Mouse (Mus musculus): ENCODE measurements around the gene Atp5b. TPM values are rescaled to one million over a fixed set of nuclear protein-coding genes. Genes with fewer than 3 reads are reported as not detected.

The Atp5b gene
- polyA plus RNA-seq, 2 experiments, result 999 to 1,823 TPM

DNA sequence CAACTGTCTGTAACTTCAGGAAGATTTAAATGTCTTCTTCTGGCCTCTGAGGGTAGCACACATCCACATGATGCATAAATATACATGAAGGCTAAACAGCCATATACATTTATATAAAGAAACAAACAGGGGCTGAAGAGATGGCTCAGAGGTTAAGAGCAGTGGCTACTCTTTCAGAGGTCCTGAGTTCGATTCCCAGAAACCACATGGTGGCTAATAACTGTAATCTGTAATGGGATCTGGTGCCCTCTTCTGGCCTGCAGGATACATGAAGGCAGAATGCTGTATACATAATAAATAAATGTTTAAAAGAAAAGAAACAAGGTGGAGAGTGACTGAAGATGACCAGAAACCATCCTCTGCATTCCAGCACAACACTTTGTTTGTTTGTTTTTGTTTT, 2.6 kb upstream of the Atp5b start:
- no peak overlapping the region for H3K9ac ChIP-seq (replicated peaks)
- 36% methylated on average over 1 of the region's 1 CpGs for WGBS (ENCODE audit: insufficient replicate concordance)
- peaks cover 9 to 14% of the 10 kb centered on the region in 2 experiments for H3K4me1 ChIP-seq (replicated peaks; ENCODE audit: control insufficient read depth in 2 of 2, insufficient read depth in 2 of 2, low read length in 1 of 2)
- DNase-seq (ENCODE audit: low read depth in 3 of 3, low spot score in 3 of 3) (no peak), ATAC-seq (ENCODE audit: insufficient read depth) (no peak)
- no peak overlapping the region for H3K4me2 ChIP-seq (ENCODE audit: low read depth)
- H3K4me3 ChIP-seq (ENCODE audit: insufficient read depth in 1 of 2, low read depth in 2 of 2, low read length in 2 of 2), result no peak overlapping the region
- TF ChIP-seq CTCF (IDR thresholded peaks at IDR 0.05; ENCODE audit: low read depth), result peak; percentile 57
- TF ChIP-seq EP300 (IDR thresholded peaks at IDR 0.05; ENCODE audit: low read depth), result no peak
- no peaks in the 10 kb centered on the region for H3K9me3 ChIP-seq (ENCODE audit: control insufficient read depth, low read length)
- H3K27me3 ChIP-seq (ENCODE audit: control insufficient read depth, insufficient read depth, low read length), result no peaks in the 10 kb centered on the region
- H3K27ac ChIP-seq, result no peak overlapping the region
- H3K36me3 ChIP-seq (replicated peaks; ENCODE audit: control insufficient read depth, insufficient read depth, low read depth), result peaks cover 17% of the 10 kb centered on the region

DNA sequence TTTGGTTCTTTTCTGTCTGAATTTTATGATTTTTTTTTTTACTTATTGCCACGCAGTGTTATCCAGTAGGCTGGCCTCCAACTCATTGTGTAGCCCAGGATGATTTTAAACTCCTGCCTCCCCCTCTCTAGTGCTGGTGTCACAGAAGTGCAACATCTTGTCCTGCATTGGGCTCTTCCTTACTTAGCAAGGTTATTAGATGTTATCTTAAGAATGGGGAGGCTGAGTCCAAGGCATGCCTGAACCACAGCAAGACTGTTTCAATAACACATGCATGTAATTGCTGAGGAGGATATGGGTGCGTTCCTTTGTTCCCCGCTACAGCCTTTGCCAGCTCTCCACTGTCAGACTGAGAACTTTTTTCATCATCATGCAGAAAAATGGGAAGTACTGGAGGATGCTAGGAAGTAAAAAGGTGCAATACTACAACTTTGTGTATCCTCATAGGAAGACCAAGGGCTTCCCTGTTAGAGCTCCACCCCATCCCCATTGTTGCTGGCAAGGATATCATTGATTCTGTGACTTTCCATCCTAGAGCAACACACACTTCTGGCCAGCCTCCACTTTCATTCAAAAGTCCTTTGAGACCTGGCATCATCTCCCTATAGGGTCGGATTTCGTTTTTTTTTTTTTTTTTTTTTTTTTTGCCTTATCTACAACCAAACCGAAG, 1.1 kb upstream of the Atp5b start:
- H3K27ac ChIP-seq, result peak overlapping the region; percentile 11; the same call in 1 of the 2 replicates
- H3K4me2 ChIP-seq (ENCODE audit: low read depth), result peak overlapping the region; percentile 81
- ATAC-seq (ENCODE audit: insufficient read depth) (no peak), DNase-seq (ENCODE audit: low read depth in 3 of 3, low spot score in 3 of 3) (no peak)
- H3K27me3 ChIP-seq (ENCODE audit: control insufficient read depth, insufficient read depth, low read length), result no peaks in the 10 kb centered on the region
- H3K4me1 ChIP-seq (replicated peaks; ENCODE audit: control insufficient read depth in 2 of 2, insufficient read depth in 2 of 2, low read length in 1 of 2), result peaks cover 9 to 14% of the 10 kb centered on the region in 2 experiments
- H3K36me3 ChIP-seq (replicated peaks; ENCODE audit: control insufficient read depth, insufficient read depth, low read depth), result peaks cover 27% of the 10 kb centered on the region
- TF ChIP-seq EP300 (IDR thresholded peaks at IDR 0.05; ENCODE audit: low read depth), result no peak
- no peak for TF ChIP-seq CTCF (IDR thresholded peaks at IDR 0.05; ENCODE audit: low read depth)
- peak overlapping the region; percentile 74 to 91 for H3K4me3 ChIP-seq (ENCODE audit: insufficient read depth in 1 of 2, low read depth in 2 of 2, low read length in 2 of 2)
- peak overlapping the region; percentile 72 for H3K9ac ChIP-seq (replicated peaks)
- no peaks in the 10 kb centered on the region for H3K9me3 ChIP-seq (ENCODE audit: control insufficient read depth, low read length)
- WGBS (ENCODE audit: insufficient replicate concordance), result 30% methylated on average over 6 of the region's 6 CpGs

DNA sequence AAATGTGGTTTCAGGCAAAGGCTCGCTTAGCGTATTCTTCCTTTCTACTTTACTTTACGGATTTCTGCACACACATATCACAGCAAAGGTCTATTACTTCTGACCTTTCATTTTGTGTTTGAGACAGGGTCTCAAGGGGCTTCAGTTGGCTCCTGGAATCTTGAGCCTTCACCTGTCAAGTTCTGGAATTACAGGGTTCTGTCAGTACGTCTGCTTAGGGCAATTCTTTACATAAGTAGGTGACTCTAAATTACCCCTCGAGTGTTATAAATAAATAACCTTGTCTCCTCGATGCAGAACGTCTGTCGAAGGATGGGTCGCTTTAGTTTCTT, 630 bp upstream of the Atp5b start:
- H3K9ac ChIP-seq (replicated peaks), result peak overlapping the region; percentile 72
- no peak for DNase-seq (ENCODE audit: low read depth in 3 of 3, low spot score in 3 of 3)
- no peaks in the 10 kb centered on the region for H3K9me3 ChIP-seq (ENCODE audit: control insufficient read depth, low read length)
- 2% methylated on average over 9 of the region's 9 CpGs for WGBS (ENCODE audit: insufficient replicate concordance)
- H3K4me3 ChIP-seq (ENCODE audit: insufficient read depth in 1 of 2, low read depth in 2 of 2, low read length in 2 of 2), result peak overlapping the region; percentile 74 to 91
- no peak for ATAC-seq (ENCODE audit: insufficient read depth)
- peaks cover 9 to 14% of the 10 kb centered on the region in 2 experiments for H3K4me1 ChIP-seq (replicated peaks; ENCODE audit: control insufficient read depth in 2 of 2, insufficient read depth in 2 of 2, low read length in 1 of 2)
- TF ChIP-seq CTCF (IDR thresholded peaks at IDR 0.05; ENCODE audit: low read depth), result no peak
- no peak for TF ChIP-seq EP300 (IDR thresholded peaks at IDR 0.05; ENCODE audit: low read depth)
- H3K27ac ChIP-seq, result peak overlapping the region; percentile 11
- H3K4me2 ChIP-seq (ENCODE audit: low read depth), result peak overlapping the region; percentile 81
- H3K36me3 ChIP-seq (replicated peaks; ENCODE audit: control insufficient read depth, insufficient read depth, low read depth), result peaks cover 28% of the 10 kb centered on the region
- H3K27me3 ChIP-seq (ENCODE audit: control insufficient read depth, insufficient read depth, low read length), result no peaks in the 10 kb centered on the region

DNA sequence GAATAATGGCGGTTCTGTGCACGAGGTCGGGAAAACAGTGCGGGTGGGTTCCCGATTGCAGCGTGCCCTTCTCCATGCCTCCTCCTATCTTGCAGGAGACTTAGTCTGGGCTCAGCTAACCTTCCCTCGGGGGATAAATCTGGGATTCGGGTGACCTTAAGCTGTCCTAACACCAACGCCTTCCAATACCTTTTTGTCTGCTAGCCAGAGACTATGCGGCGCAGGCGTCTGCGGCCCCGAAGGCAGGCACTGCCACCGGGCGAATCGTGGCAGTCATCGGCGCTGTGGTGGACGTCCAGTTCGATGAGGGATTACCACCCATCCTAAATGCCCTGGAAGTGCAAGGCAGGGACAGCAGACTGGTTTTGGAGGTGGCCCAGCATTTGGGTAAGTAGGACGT, 615 bp downstream of the Atp5b start:
- Histone ChIP-seq H3K4me1 (replicated peaks; ENCODE audit: control insufficient read depth in 2 of 2, insufficient read depth in 2 of 2, low read length in 1 of 2) (peaks cover 11 to 14% of the 10 kb centered on the region in 2 experiments), H3K27ac (peak overlapping the region; percentile 63), H3K36me3 (replicated peaks; ENCODE audit: control insufficient read depth, insufficient read depth, low read depth) (peaks cover 40% of the 10 kb centered on the region), H3K9ac (replicated peaks) (peak overlapping the region; percentile 90), H3K27me3 (ENCODE audit: control insufficient read depth, insufficient read depth, low read length) (no peaks in the 10 kb centered on the region), H3K4me2 (ENCODE audit: low read depth) (peak overlapping the region; percentile 79), H3K4me3 (ENCODE audit: insufficient read depth in 1 of 2, low read depth in 2 of 2, low read length in 2 of 2) (peak overlapping the region; percentile 92 to 95), H3K9me3 (ENCODE audit: control insufficient read depth, low read length) (no peaks in the 10 kb centered on the region)
- DNase-seq (ENCODE audit: low read depth in 3 of 3, low spot score in 3 of 3), result no peak
- WGBS (ENCODE audit: insufficient replicate concordance), result under 1% methylated on average over 22 of the region's 22 CpGs
- ATAC-seq (ENCODE audit: insufficient read depth), result peak; percentile 1; the same call in 1 of the 2 replicates
- TF ChIP-seq EP300 (IDR thresholded peaks at IDR 0.05; ENCODE audit: low read depth) (no peak), CTCF (IDR thresholded peaks at IDR 0.05; ENCODE audit: low read depth) (0 out of 2 replicates have a peak, but pooled peaks have one; percentile 3)

DNA sequence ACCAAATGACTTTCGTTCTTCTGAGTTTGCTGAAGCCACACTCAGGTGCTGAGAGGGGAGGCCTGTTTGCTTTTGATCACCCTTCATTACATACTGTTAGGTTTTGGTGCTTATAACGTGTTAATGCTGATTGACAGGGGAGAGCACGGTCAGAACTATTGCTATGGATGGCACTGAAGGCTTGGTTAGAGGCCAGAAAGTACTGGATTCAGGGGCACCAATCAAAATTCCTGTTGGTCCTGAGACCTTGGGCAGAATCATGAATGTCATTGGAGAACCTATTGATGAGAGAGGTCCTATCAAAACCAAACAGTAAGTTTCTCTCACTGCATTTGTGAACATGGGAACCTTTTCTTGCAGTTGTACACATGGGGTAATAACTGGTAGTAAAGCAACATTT, 1.1 kb downstream of the Atp5b start:
- H3K4me1 ChIP-seq (replicated peaks; ENCODE audit: control insufficient read depth in 2 of 2, insufficient read depth in 2 of 2, low read length in 1 of 2), result peaks cover 11 to 14% of the 10 kb centered on the region in 2 experiments
- H3K9me3 ChIP-seq (ENCODE audit: control insufficient read depth, low read length), result no peaks in the 10 kb centered on the region
- ATAC-seq (ENCODE audit: insufficient read depth), result no peak
- peaks cover 45% of the 10 kb centered on the region for H3K36me3 ChIP-seq (replicated peaks; ENCODE audit: control insufficient read depth, insufficient read depth, low read depth)
- H3K9ac ChIP-seq (replicated peaks), result peak overlapping the region; percentile 90
- 0% methylated on average over 3 of the region's 3 CpGs for WGBS (ENCODE audit: insufficient replicate concordance)
- no peak for DNase-seq (ENCODE audit: low read depth in 3 of 3, low spot score in 3 of 3)
- H3K27ac ChIP-seq, result peak overlapping the region; percentile 63
- H3K4me3 ChIP-seq (ENCODE audit: insufficient read depth in 1 of 2, low read depth in 2 of 2, low read length in 2 of 2), result peak overlapping the region; percentile 92 to 95
- TF ChIP-seq EP300 (IDR thresholded peaks at IDR 0.05; ENCODE audit: low read depth) (no peak), CTCF (IDR thresholded peaks at IDR 0.05; ENCODE audit: low read depth) (no peak)
- no peaks in the 10 kb centered on the region for H3K27me3 ChIP-seq (ENCODE audit: control insufficient read depth, insufficient read depth, low read length)
- H3K4me2 ChIP-seq (ENCODE audit: low read depth), result peak overlapping the region; percentile 79
